13 mouse cellular contexts compared by ENCODE assay signal in the genomic region with DNA sequence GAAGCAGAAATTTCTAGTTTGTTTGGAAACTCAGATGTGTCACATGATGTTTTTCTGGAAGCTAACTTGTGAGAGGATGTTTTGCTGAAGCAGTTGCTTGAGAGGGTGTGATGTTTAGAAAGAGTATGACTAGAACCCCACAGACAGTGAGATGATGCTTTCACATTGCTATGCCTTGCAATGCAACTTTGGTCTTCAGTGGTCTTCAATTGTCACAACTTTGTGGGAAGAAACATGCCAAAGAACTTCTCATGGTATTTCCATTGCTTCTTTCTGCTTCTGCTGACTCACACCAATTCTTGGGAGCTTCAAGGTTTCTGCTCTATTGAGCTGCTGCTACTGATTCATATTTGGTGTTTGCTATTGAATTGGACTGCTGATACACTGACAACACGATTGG.
DNase-seq lines count a peak whose midpoint lies in the region.
"Had no signal": no experiment of that assay in that cellular context is flagged by ENCODE, and none has a peak within 500 bp of the region (broad histone marks: within the 10 kb centered on the region; RNA-seq: fewer than 3 reads in every experiment).

No protein-coding gene starts in this region.

- peak; percentile 59 for DNase-seq in Muller cell, postnatal 12 days (ENCODE audit: inconsistent ontology term)
- no peak for DNase-seq in right cerebral cortex, adult 2 months (ENCODE audit: low spot score in 2 of 2)
- DNase-seq: adrenal gland, adult 8-10 months; adrenal gland, postnatal 10 days; adrenal gland, postnatal 14 days; adrenal gland, postnatal 25 days; adrenal gland, postnatal 36 days; B cell, adult 2 months; cerebellum, adult 11 months; cerebellum, adult 11-12 months; cerebellum, adult 18-20 months; cerebellum, adult 2 months; cerebellum, adult 8-10 months had no signal
